Mouse (Mus musculus) midbrain, embryonic 13.5 days (tissue): ENCODE results near the gene Tcf7l1. TPM values are rescaled to one million over a fixed set of nuclear protein-coding genes. Genes with fewer than 3 reads are reported as not detected.
A peak's percentile ranks its signal among the peaks of the same experiment; 100 is the strongest.

ENCODE experiments used
- ATAC-seq: fragments of 200-750 bp; cut with Nextera tagmentation; 2 replicates; pipeline ENCODE4 v1.8.0; 2017; ENCODE audit warnings: mild to moderate bottlenecking, moderate TSS enrichment, moderate library complexity
- H3K27ac ChIP-seq: fragments of 300-500 bp; sonication (generic); 2 replicates; pipeline ENCODE4 v1.5.1; 2015; ENCODE audit warnings: inconsistent platforms, mild to moderate bottlenecking, moderate library complexity
- H3K27me3 ChIP-seq: fragments of 300-500 bp; sonication (generic); 2 replicates; pipeline ENCODE4 v1.6.1; 2015; ENCODE audit warnings: mild to moderate bottlenecking, inconsistent platforms
- H3K36me3 ChIP-seq: fragments of 300-500 bp; sonication (generic); 2 replicates; pipeline ENCODE4 v1.6.1; 2015; ENCODE audit warnings: mild to moderate bottlenecking, inconsistent platforms
- H3K4me1 ChIP-seq: fragments of 300-500 bp; sonication (generic); replicated peaks from 2 replicates; pipeline ENCODE4 v1.6.1; 2015; ENCODE audit warnings: inconsistent platforms
- H3K4me2 ChIP-seq: fragments of 300-500 bp; sonication (generic); replicated peaks from 2 replicates; pipeline ENCODE4 v1.6.1; 2015; ENCODE audit warnings: moderate library complexity, mild to moderate bottlenecking, inconsistent platforms
- H3K4me3 ChIP-seq: fragments of 300-500 bp; sonication (generic); replicated peaks from 2 replicates; pipeline ENCODE4 v1.5.1; 2015; ENCODE audit warnings: mild to moderate bottlenecking, inconsistent platforms
- H3K9ac ChIP-seq: fragments of 300-500 bp; sonication (generic); replicated peaks from 2 replicates; pipeline ENCODE4 v1.6.1; 2015; ENCODE audit warnings: mild to moderate bottlenecking, inconsistent platforms
- H3K9me3 ChIP-seq: fragments of 300-500 bp; sonication (generic); 2 replicates; pipeline ENCODE4 v1.6.1; 2016; ENCODE audit warnings: mild to moderate bottlenecking, inconsistent platforms
- WGBS: fragments of 180-500 bp; shearing (Covaris S2); methylation state at CpG from one replicate; pipeline ENCODE4 v1.1.7; 2015; 5-methylcytosine and 5-hydroxymethylcytosine counted together
- polyA plus RNA-seq: library from polyadenylated mRNA; unstranded; fragments of >200 nt; fragmentation: Nextera tagmentation; extraction: Ambion mirVana; gene quantifications from 2 replicates; pipeline ENCODE4 v1.2.1, GENCODE M21; 2015

Tcf7l1 gene
- polyA plus RNA-seq, 1 experiment from 2014 or later: 9.7 TPM

- peaks cover 38% of the 10 kb centered on the region for H3K4me1 ChIP-seq
- no peak overlapping the region for H3K4me3 ChIP-seq
- no peak overlapping the region for H3K4me2 ChIP-seq
- no peak for ATAC-seq
- H3K27ac ChIP-seq: no peak overlapping the region
- H3K27me3 ChIP-seq: peaks cover 10% of the 10 kb centered on the region; the same call in 1 of the 2 replicates
- no peaks in the 10 kb centered on the region for H3K36me3 ChIP-seq
- no peak overlapping the region for H3K9ac ChIP-seq
- H3K9me3 ChIP-seq: no peaks in the 10 kb centered on the region
Measured at GRCm38 (mm10) chr6:72673751-72674150, 115.3 kb downstream of the Tcf7l1 start.

- H3K36me3 ChIP-seq: no peaks in the 10 kb centered on the region
Measured at GRCm38 (mm10) chr6:72671129-72671528, 117.9 kb downstream of the Tcf7l1 start.

GRCm38 (mm10) chr6:72667021-72667420 lies 122.0 kb downstream of the Tcf7l1 start:
- 77% methylated on average over 4 of the region's 4 CpGs for WGBS
- no peaks in the 10 kb centered on the region for H3K4me1 ChIP-seq
- H3K9me3 ChIP-seq: no peaks in the 10 kb centered on the region
- H3K27me3 ChIP-seq: no peaks in the 10 kb centered on the region; the same call in 1 of the 2 replicates
- no peak overlapping the region for H3K4me2 ChIP-seq
- H3K4me3 ChIP-seq: no peak overlapping the region
- no peak for ATAC-seq
- H3K9ac ChIP-seq: no peak overlapping the region
- H3K36me3 ChIP-seq: no peaks in the 10 kb centered on the region
- H3K27ac ChIP-seq: no peak overlapping the region

More at GRCm38 (mm10) chr6:72671129-72671528, 117.9 kb downstream of the Tcf7l1 start:
- H3K9me3 ChIP-seq: no peaks in the 10 kb centered on the region
- no peak for ATAC-seq
- peaks cover 8% of the 10 kb centered on the region; the same call in 1 of the 2 replicates for H3K27me3 ChIP-seq
- H3K4me3 ChIP-seq: no peak overlapping the region
- no peak overlapping the region for H3K4me2 ChIP-seq
- H3K9ac ChIP-seq: no peak overlapping the region
- H3K27ac ChIP-seq: no peak overlapping the region
- 82% methylated on average over 8 of the region's 8 CpGs for WGBS
- peaks cover 15% of the 10 kb centered on the region for H3K4me1 ChIP-seq

- no peak overlapping the region for H3K9ac ChIP-seq
- ATAC-seq: no peak
- no peak overlapping the region for H3K27ac ChIP-seq
- H3K9me3 ChIP-seq: no peaks in the 10 kb centered on the region
- H3K4me3 ChIP-seq: no peak overlapping the region
- 85% methylated on average over 8 of the region's 8 CpGs for WGBS
- H3K36me3 ChIP-seq: no peaks in the 10 kb centered on the region
- no peaks in the 10 kb centered on the region for H3K27me3 ChIP-seq
- no peak overlapping the region for H3K4me2 ChIP-seq
- H3K4me1 ChIP-seq: no peaks in the 10 kb centered on the region
Measured at GRCm38 (mm10) chr6:72664290-72664689, 124.8 kb downstream of the Tcf7l1 start.

- Histone ChIP-seq H3K4me2 (no peak overlapping the region), H3K9me3 (no peaks in the 10 kb centered on the region), H3K27me3 (no peaks in the 10 kb centered on the region), H3K9ac (no peak overlapping the region), H3K36me3 (no peaks in the 10 kb centered on the region), H3K4me3 (no peak overlapping the region), H3K27ac (no peak overlapping the region), H3K4me1 (no peaks in the 10 kb centered on the region)
- WGBS: 18% methylated on average over 1 of the region's 1 CpGs
- no peak for ATAC-seq
Measured at GRCm38 (mm10) chr6:72663000-72663399, 126.1 kb downstream of the Tcf7l1 start.

- 94% methylated on average over 6 of the region's 6 CpGs for WGBS
- H3K36me3 ChIP-seq: no peaks in the 10 kb centered on the region
- 0 out of 2 replicates have a peak, but pooled peaks have one; percentile 18 for ATAC-seq
- no peak overlapping the region for H3K9ac ChIP-seq
- no peaks in the 10 kb centered on the region for H3K9me3 ChIP-seq
- no peaks in the 10 kb centered on the region for H3K27me3 ChIP-seq
- no peak overlapping the region for H3K27ac ChIP-seq
- H3K4me3 ChIP-seq: no peak overlapping the region
- no peak overlapping the region for H3K4me2 ChIP-seq
- H3K4me1 ChIP-seq: peaks cover 6% of the 10 kb centered on the region
Measured at GRCm38 (mm10) chr6:72660391-72660720, 128.7 kb downstream of the Tcf7l1 start.

GRCm38 (mm10) chr6:72659717-72660390 lies 129.2 kb downstream of the Tcf7l1 start:
- H3K36me3 ChIP-seq: no peaks in the 10 kb centered on the region
- no peak overlapping the region for H3K9ac ChIP-seq
- no peak overlapping the region for H3K27ac ChIP-seq
- H3K27me3 ChIP-seq: no peaks in the 10 kb centered on the region
- H3K4me3 ChIP-seq: no peak overlapping the region
- 93% methylated on average over 8 of the region's 8 CpGs for WGBS
- no peaks in the 10 kb centered on the region for H3K9me3 ChIP-seq
- H3K4me1 ChIP-seq: peaks cover 11% of the 10 kb centered on the region
- no peak overlapping the region for H3K4me2 ChIP-seq
- ATAC-seq: no peak

- H3K9me3 ChIP-seq: no peaks in the 10 kb centered on the region
- no peaks in the 10 kb centered on the region for H3K36me3 ChIP-seq
- no peak overlapping the region for H3K27ac ChIP-seq
- WGBS: 60% methylated on average over 3 of the region's 3 CpGs
- no peak for ATAC-seq
- no peak overlapping the region for H3K4me3 ChIP-seq
- no peaks in the 10 kb centered on the region for H3K27me3 ChIP-seq
- peaks cover 19% of the 10 kb centered on the region for H3K4me1 ChIP-seq
- no peak overlapping the region for H3K4me2 ChIP-seq
- no peak overlapping the region for H3K9ac ChIP-seq
Measured at GRCm38 (mm10) chr6:72658006-72658405, 131.0 kb downstream of the Tcf7l1 start.

GRCm38 (mm10) chr6:72656053-72656442 lies 133.0 kb downstream of the Tcf7l1 start:
- 91% methylated on average over 7 of the region's 7 CpGs for WGBS
- Histone ChIP-seq H3K4me3 (no peak overlapping the region), H3K27ac (no peak overlapping the region), H3K36me3 (no peaks in the 10 kb centered on the region), H3K4me1 (peaks cover 19% of the 10 kb centered on the region), H3K9me3 (no peaks in the 10 kb centered on the region), H3K4me2 (no peak overlapping the region), H3K27me3 (no peaks in the 10 kb centered on the region), H3K9ac (no peak overlapping the region)
- peak; percentile 11; the same call in 1 of the 2 replicates for ATAC-seq

GRCm38 (mm10) chr6:72655309-72656052 lies 133.6 kb downstream of the Tcf7l1 start:
- peaks cover 19% of the 10 kb centered on the region for H3K4me1 ChIP-seq
- ATAC-seq: peak; percentile 83
- H3K9me3 ChIP-seq: no peaks in the 10 kb centered on the region
- H3K9ac ChIP-seq: peak overlapping the region; percentile 57
- H3K27ac ChIP-seq: peak overlapping the region; percentile 74
- 44% methylated on average over 20 of the region's 20 CpGs for WGBS
- H3K4me2 ChIP-seq: peak overlapping the region; percentile 52
- no peaks in the 10 kb centered on the region for H3K36me3 ChIP-seq
- H3K27me3 ChIP-seq: no peaks in the 10 kb centered on the region
- peak overlapping the region; percentile 42 for H3K4me3 ChIP-seq

GRCm38 (mm10) chr6:72654355-72654754 lies 134.7 kb downstream of the Tcf7l1 start:
- Histone ChIP-seq H3K27me3 (no peaks in the 10 kb centered on the region), H3K36me3 (no peaks in the 10 kb centered on the region), H3K9ac (no peak overlapping the region), H3K4me1 (peaks cover 19% of the 10 kb centered on the region), H3K4me3 (no peak overlapping the region), H3K4me2 (no peak overlapping the region), H3K9me3 (no peaks in the 10 kb centered on the region), H3K27ac (no peak overlapping the region)
- no peak for ATAC-seq
- 91% methylated on average over 6 of the region's 6 CpGs for WGBS

- peaks cover 19% of the 10 kb centered on the region for H3K4me1 ChIP-seq
- no peaks in the 10 kb centered on the region for H3K27me3 ChIP-seq
- H3K9ac ChIP-seq: no peak overlapping the region
- WGBS: 53% methylated on average over 7 of the region's 7 CpGs
- no peak overlapping the region for H3K4me2 ChIP-seq
- no peaks in the 10 kb centered on the region for H3K36me3 ChIP-seq
- no peaks in the 10 kb centered on the region for H3K9me3 ChIP-seq
- ATAC-seq: no peak
- no peak overlapping the region for H3K4me3 ChIP-seq
- no peak overlapping the region for H3K27ac ChIP-seq
Measured at GRCm38 (mm10) chr6:72653419-72653818, 135.6 kb downstream of the Tcf7l1 start.
